Mouse (Mus musculus): ENCODE measurements at regions not wholly inside any gene's neighbourhood (a gene's known extent, or its start where the extent isn't known, plus 50 kb on each side); places are given as distances from the start of the nearest gene placed in this dataset.
"Not testable (repeated sequence)": the region's sequence is repeated elsewhere in the genome, so short reads cannot be mapped to it uniquely, and the experiment has no call there.

- DNase-seq (ENCODE audit: inconsistent age in 2 of 2, low spot score in 1 of 2) = no peak
Measured at GRCm38 (mm10) chr8:35121084-35121483, 644.5 kb upstream of the Gm19410 start.

- DNase-seq (ENCODE audit: inconsistent age in 2 of 2, low spot score in 1 of 2) = peak in 1 of 2 experiments; percentile 24
Measured at GRCm38 (mm10) chr8:35123196-35123621, 642.4 kb upstream of the Gm19410 start.

- no peak for DNase-seq (ENCODE audit: inconsistent age in 2 of 2, low spot score in 1 of 2)
Measured at GRCm38 (mm10) chr8:35125179-35125578, 640.4 kb upstream of the Gm19410 start.

- no peak for DNase-seq (ENCODE audit: inconsistent age in 2 of 2, low spot score in 1 of 2)
Measured at GRCm38 (mm10) chr8:35132281-35132680, 633.3 kb upstream of the Gm19410 start.

- DNase-seq (ENCODE audit: inconsistent age in 2 of 2, low spot score in 1 of 2) = no peak
Measured at GRCm38 (mm10) chr8:35135630-35136029, 630.0 kb upstream of the Gm19410 start.

GRCm38 (mm10) chr8:35136643-35137042, 628.9 kb upstream of the Gm19410 start:
- no peak for DNase-seq (ENCODE audit: inconsistent age in 2 of 2, low spot score in 1 of 2)

GRCm38 (mm10) chr8:35140775-35141174, 624.8 kb upstream of the Gm19410 start:
- DNase-seq (ENCODE audit: inconsistent age in 2 of 2, low spot score in 1 of 2) = no peak

- peak; percentile 11 to 47 for DNase-seq (ENCODE audit: inconsistent age in 2 of 2, low spot score in 1 of 2)
Measured at GRCm38 (mm10) chr8:35143018-35143656, 622.5 kb upstream of the Gm19410 start.

GRCm38 (mm10) chr8:35143684-35144083, 621.9 kb upstream of the Gm19410 start:
- no peak for DNase-seq (ENCODE audit: inconsistent age in 2 of 2, low spot score in 1 of 2)

- DNase-seq (ENCODE audit: inconsistent age in 2 of 2, low spot score in 1 of 2) = peak; percentile 18 to 67
Measured at GRCm38 (mm10) chr8:35144401-35144800, 621.2 kb upstream of the Gm19410 start.

GRCm38 (mm10) chr8:35147481-35147880, 618.1 kb upstream of the Gm19410 start:
- DNase-seq (ENCODE audit: inconsistent age in 2 of 2, low spot score in 1 of 2) = no peak

GRCm38 (mm10) chr8:35147967-35148366, 617.6 kb upstream of the Gm19410 start:
- DNase-seq (ENCODE audit: inconsistent age in 2 of 2, low spot score in 1 of 2) = no peak

- no peak for DNase-seq (ENCODE audit: inconsistent age in 2 of 2, low spot score in 1 of 2)
Measured at GRCm38 (mm10) chr8:35152585-35152984, 613.0 kb upstream of the Gm19410 start.

- DNase-seq (ENCODE audit: inconsistent age in 2 of 2, low spot score in 1 of 2) = no peak
Measured at GRCm38 (mm10) chr8:35156272-35156671, 609.3 kb upstream of the Gm19410 start.

- no peak for DNase-seq (ENCODE audit: inconsistent age in 2 of 2, low spot score in 1 of 2)
Measured at GRCm38 (mm10) chr8:35157711-35158110, 607.9 kb upstream of the Gm19410 start.

GRCm38 (mm10) chr8:35159329-35159728, 606.3 kb upstream of the Gm19410 start:
- peak; percentile 66 to 85 for DNase-seq (ENCODE audit: inconsistent age in 2 of 2, low spot score in 1 of 2)

GRCm38 (mm10) chr8:35160230-35160629, 605.4 kb upstream of the Gm19410 start:
- DNase-seq (ENCODE audit: inconsistent age in 2 of 2, low spot score in 1 of 2) = no peak

GRCm38 (mm10) chr8:35162166-35162565, 603.4 kb upstream of the Gm19410 start:
- DNase-seq (ENCODE audit: inconsistent age in 2 of 2, low spot score in 1 of 2) = not testable (repeated sequence)

- no peak for DNase-seq (ENCODE audit: inconsistent age in 2 of 2, low spot score in 1 of 2)
Measured at GRCm38 (mm10) chr8:35166611-35167010, 599.0 kb upstream of the Gm19410 start.

- DNase-seq (ENCODE audit: inconsistent age in 2 of 2, low spot score in 1 of 2) = no peak
Measured at GRCm38 (mm10) chr8:35171536-35172310, 593.9 kb upstream of the Gm19410 start.

GRCm38 (mm10) chr8:35177314-35177713, 588.3 kb upstream of the Gm19410 start:
- DNase-seq (ENCODE audit: inconsistent age in 2 of 2, low spot score in 1 of 2) = no peak

- DNase-seq (ENCODE audit: inconsistent age in 2 of 2, low spot score in 1 of 2) = no peak
Measured at GRCm38 (mm10) chr8:35180075-35180474, 585.5 kb upstream of the Gm19410 start.

Data from adrenal gland, adult (tissue).